Mouse (Mus musculus) ES-E14 (cell line): ENCODE results near the gene Dclre1a. TPM values are rescaled to one million over a fixed set of nuclear protein-coding genes. Genes with fewer than 3 reads are reported as not detected.

Experiments
- DNase-seq: peaks from one replicate; pipeline ENCODE4 v3.0.0-alpha.2; 2013; ENCODE audit warnings: low read depth, low spot score
- H3K27ac ChIP-seq: 2 replicates; pipeline ENCODE4 v1.5.1; 2012; ENCODE audit warnings: low read depth, mild to moderate bottlenecking, low read length, moderate library complexity, mixed read lengths; ENCODE audit not compliant: poor library complexity, insufficient read depth, severe bottlenecking
- H3K36me3 ChIP-seq: 2 replicates; pipeline ENCODE4 v1.6.1; 2012; ENCODE audit warnings: mild to moderate bottlenecking, low read length, moderate library complexity, mixed read lengths; ENCODE audit not compliant: control insufficient read depth, poor library complexity, insufficient read depth, severe bottlenecking
- H3K4me1 ChIP-seq, 2 experiments: fragments of 150-350 bp in 1 of 2; sonication (generic) in 1 of 2; 2 replicates each; pipeline ENCODE4 v1.6.1; 2012; ENCODE audit warnings: low read length in 2 of 2, mild to moderate bottlenecking in 1 of 2, mixed read lengths in 1 of 2; ENCODE audit not compliant: control insufficient read depth in 2 of 2, insufficient read depth in 2 of 2, poor library complexity in 1 of 2
- H3K4me3 ChIP-seq, 2 experiments: fragments of 150-350 bp in 1 of 2; sonication (generic) in 1 of 2; 2 replicates each; pipeline ENCODE4 v1.5.1; 2012; ENCODE audit warnings: low read length in 2 of 2, low read depth in 1 of 2, mild to moderate bottlenecking in 1 of 2, mixed read lengths in 1 of 2; ENCODE audit not compliant: insufficient read depth in 1 of 2, poor library complexity in 1 of 2, severe bottlenecking in 1 of 2
- H3K9ac ChIP-seq: 2 replicates; pipeline ENCODE4 v1.6.1; 2012; ENCODE audit warnings: low read depth, mild to moderate bottlenecking, low read length, mixed read lengths; ENCODE audit not compliant: poor library complexity, insufficient read depth, severe bottlenecking
- H3K9me3 ChIP-seq: fragments of 150-350 bp; sonication (generic); 2 replicates; pipeline ENCODE4 v1.6.1; 2012; ENCODE audit warnings: low read depth, mild to moderate bottlenecking, low read length; ENCODE audit not compliant: control insufficient read depth, insufficient read depth
- CHD2 ChIP-seq: IDR thresholded peaks from 2 replicates; pipeline ENCODE4 v1.6.1; 2014; ENCODE audit warnings: mild to moderate bottlenecking, low read depth, low read length, inconsistent platforms
- HCFC1 ChIP-seq: IDR thresholded peaks from 2 replicates; pipeline ENCODE4 v1.6.1; 2012; ENCODE audit warnings: low read length, inconsistent platforms, borderline replicate concordance; ENCODE audit not compliant: insufficient read depth
- MAFK ChIP-seq: IDR thresholded peaks from 2 replicates; pipeline ENCODE4 v1.6.1; 2014; ENCODE audit warnings: mild to moderate bottlenecking, low read depth, low read length, inconsistent platforms; ENCODE audit not compliant: insufficient read depth
- ZC3H11A ChIP-seq: IDR thresholded peaks from 2 replicates; pipeline ENCODE4 v1.6.1; 2012; ENCODE audit warnings: low read depth, mild to moderate bottlenecking, inconsistent platforms, low read length, borderline replicate concordance
- ZNF384 ChIP-seq: IDR thresholded peaks from 2 replicates; pipeline ENCODE4 v1.6.1; 2012; ENCODE audit warnings: low read depth, low read length, inconsistent platforms
- in situ Hi-C, 2 experiments: fragments of 600-800 bp; cut with MboI; formaldehyde crosslinking; loops; one replicate each; pipeline ENCODE4 v1.15.1; 2025; ENCODE audit warnings: low sequenced_read_pairs in 2 of 2, inconsistent platforms in 1 of 2; ENCODE audit not compliant: unreplicated experiment in 2 of 2
- total RNA-seq: library from RNA; depleted of rRNA; stranded (reverse); fragments of 300-350 nt; gene quantifications from 2 replicates; pipeline ENCODE4 v1.2.3, GENCODE M21; 2012; rRNA removed

Dclre1a gene
- total RNA-seq, 1 experiment = 10.1 TPM

GRCm38 (mm10) chr19:56486926-56487325, 61.1 kb downstream of the Dclre1a start:
- no peak for DNase-seq
- Histone ChIP-seq H3K4me3 (no peak overlapping the region), H3K4me1 (no peaks in the 10 kb centered on the region; a peak in 2 of 4 replicates), H3K36me3 (no peaks in the 10 kb centered on the region), H3K9me3 (no peaks in the 10 kb centered on the region), H3K27ac (no peak overlapping the region), H3K9ac (no peak overlapping the region)
- in situ Hi-C loops = no loop called here
- TF ChIP-seq ZNF384 = no peak
- no peak for TF ChIP-seq MAFK
- no peak for TF ChIP-seq HCFC1
- no peak for TF ChIP-seq ZC3H11A
- TF ChIP-seq CHD2 = no peak

DNA sequence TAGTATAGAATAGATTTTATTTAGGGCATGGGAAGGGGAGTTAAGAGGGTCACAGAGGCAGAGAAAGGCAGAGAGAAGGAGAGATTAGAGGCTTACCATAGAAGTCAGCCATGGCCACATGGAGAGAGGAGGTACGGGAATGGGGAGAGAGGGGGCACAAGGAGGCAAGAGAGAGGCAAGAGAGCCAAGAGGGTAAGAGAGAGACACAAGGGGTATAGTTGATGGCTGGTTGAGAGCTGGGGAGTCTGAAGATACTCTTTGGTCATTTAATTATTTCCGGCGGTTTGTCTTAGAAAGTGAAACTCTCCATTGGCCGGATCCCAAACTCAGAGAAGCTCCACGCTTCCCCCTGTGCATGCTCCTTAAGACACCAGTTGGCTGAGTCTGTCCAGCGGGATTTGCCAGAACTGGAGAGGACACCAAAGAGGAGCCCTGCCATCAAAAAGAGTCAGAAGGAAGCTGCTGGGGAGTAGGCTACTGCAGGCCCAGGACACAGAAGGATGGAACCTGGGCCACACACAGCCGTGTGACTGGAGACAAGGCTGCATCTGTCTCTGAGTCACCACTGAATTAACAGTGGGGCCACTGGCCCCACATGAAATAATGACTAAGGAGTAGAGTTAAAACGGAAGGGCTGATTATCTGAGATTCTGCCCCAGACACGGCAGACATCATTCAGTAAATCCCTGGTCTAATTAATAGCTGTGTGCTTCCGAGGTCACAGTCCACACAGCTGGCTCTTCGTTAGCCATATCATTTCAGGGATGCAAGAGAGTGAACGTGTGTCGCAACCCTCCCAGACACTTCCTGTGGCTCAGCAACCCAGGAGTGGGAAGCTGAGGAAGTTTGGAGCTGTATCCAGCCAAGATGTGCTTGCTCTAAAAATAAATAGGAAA, 62.4 kb downstream of the Dclre1a start:
- TF ChIP-seq ZC3H11A (no peak), CHD2 (no peak), ZNF384 (no peak), MAFK (no peak), HCFC1 (no peak)
- in situ Hi-C loops = no loop called here
- Histone ChIP-seq H3K9me3 (no peaks in the 10 kb centered on the region), H3K4me3 (0 out of 4 replicates have a peak overlapping the region, but pooled peaks of 1 of the 2 experiments have one; percentile 17), H3K4me1 (no peaks in the 10 kb centered on the region; a peak in 2 of 4 replicates), H3K36me3 (no peaks in the 10 kb centered on the region), H3K27ac (no peak overlapping the region), H3K9ac (no peak overlapping the region)
- no peak for DNase-seq

DNA sequence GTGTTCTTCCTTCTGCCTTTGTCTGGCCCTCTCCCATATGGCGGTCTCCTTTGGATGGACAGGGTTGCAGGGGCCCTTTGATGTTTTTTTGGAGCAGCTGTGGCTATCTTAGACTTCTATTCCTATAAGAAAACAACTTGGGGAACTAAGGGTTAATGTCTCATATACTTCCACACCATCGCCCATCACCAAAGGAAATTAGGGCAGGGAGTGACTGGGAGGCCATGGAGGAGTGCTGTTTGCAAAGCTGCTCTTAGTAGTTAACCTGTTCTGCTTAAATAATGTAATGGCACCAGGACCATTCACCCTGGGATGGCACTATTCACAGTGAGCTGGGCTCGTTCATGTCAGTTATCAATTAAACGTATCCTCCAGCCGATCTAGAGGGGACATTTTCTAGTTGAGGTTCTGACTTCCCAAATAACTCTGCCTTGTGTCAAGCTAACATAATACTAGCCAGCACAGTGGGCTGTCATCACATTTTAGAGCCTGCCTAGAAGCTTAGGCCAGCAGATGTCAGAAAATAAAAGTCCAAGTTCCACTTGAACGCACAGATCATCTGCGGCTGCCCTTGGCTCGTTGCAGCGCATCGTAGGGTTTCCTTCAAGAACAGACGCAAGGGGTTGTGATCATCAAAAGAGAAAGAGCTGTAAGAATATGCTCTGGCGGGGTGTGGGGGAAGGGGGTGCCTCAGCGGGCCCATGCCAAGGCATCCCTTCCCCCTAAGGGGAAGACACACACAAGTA, 63.2 kb downstream of the Dclre1a start:
- Histone ChIP-seq H3K4me3 (0 out of 4 replicates have a peak overlapping the region, but pooled peaks of 1 of the 2 experiments have one; percentile 17), H3K9ac (no peak overlapping the region), H3K4me1 (no peaks in the 10 kb centered on the region; a peak in 2 of 4 replicates), H3K36me3 (no peaks in the 10 kb centered on the region), H3K9me3 (no peaks in the 10 kb centered on the region), H3K27ac (no peak overlapping the region)
- DNase-seq = no peak
- no peak for TF ChIP-seq ZC3H11A
- TF ChIP-seq HCFC1 = no peak
- TF ChIP-seq ZNF384 = no peak
- no peak for TF ChIP-seq MAFK
- TF ChIP-seq CHD2 = no peak
- in situ Hi-C loops = no loop called here

Other genes starting within 250 kb of the Dclre1a start
- 0.09 and 0.11 TPM in 2 replicates for gene Nrap, start 158.2 kb downstream of the Dclre1a start, total RNA-seq
- 4.9 and 7.1 TPM in 2 replicates for gene Casp7, start 151.1 kb downstream of the Dclre1a start, total RNA-seq
- 0.21 and 0.36 TPM in 2 replicates for gene Plekhs1, start 86.6 kb downstream of the Dclre1a start, total RNA-seq
- 15.3 and 15.9 TPM in 2 replicates for gene Nhlrc2, start within 50 bp of the Dclre1a start, total RNA-seq
- 0.36 and 1.2 TPM in 2 replicates for gene Adrb1, start 174.0 kb upstream of the Dclre1a start, total RNA-seq